Mouse (Mus musculus) erythroblast, embryonic 14.5 days (primary cell): ENCODE data around the gene Lim2.

ENCODE experiments used
- GATA1 ChIP-seq: IDR thresholded peaks from 2 replicates; pipeline ENCODE4 v1.6.1; 2012; ENCODE audit warnings: low read length, inconsistent platforms, mixed read lengths
- TAL1 ChIP-seq: IDR thresholded peaks from 3 replicates; pipeline ENCODE4 v1.6.1; 2012; ENCODE audit warnings: low read length, inconsistent platforms, mixed read lengths

DNA sequence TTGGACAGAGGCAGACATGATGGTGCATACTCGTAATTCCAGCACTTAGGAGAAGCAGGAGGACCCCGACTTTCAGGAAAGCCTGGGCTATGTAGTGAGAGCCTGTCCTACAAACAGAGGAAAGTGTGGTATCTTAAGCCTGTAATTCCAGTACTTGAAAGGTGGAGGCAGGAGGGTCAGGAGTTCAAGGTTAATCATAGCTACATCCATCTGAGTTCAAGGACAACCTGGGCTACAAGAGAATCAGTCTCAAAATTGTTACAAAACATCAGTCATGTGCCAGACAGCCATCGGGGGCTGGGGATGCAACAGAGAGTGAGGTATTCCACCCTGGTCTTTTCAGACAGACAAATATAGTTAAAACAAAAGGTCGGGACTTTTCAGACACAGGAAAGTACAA lies 5.4 kb downstream of the Lim2 start:
- TF ChIP-seq GATA1 (no peak), TAL1 (no peak)
